Mouse (Mus musculus) embryonic facial prominence, embryonic 10.5 days (tissue): ENCODE measurements around the gene Glt1d1. TPM values are rescaled to one million over a fixed set of nuclear protein-coding genes. Genes with fewer than 3 reads are reported as not detected.

ENCODE experiments used
- DNase-seq: peaks from one replicate; pipeline ENCODE4 v3.0.0-alpha.2; 2017; ENCODE audit warnings: low spot score
- H3K27ac ChIP-seq: fragments of 300-500 bp; sonication (generic); replicated peaks from 2 replicates; pipeline ENCODE4 v1.5.1; 2016; ENCODE audit warnings: mild to moderate bottlenecking
- H3K27me3 ChIP-seq: fragments of 300-500 bp; sonication (generic); replicated peaks from 2 replicates; pipeline ENCODE4 v1.6.1; 2016; ENCODE audit warnings: low read depth, mild to moderate bottlenecking; ENCODE audit not compliant: poor library complexity, severe bottlenecking
- H3K36me3 ChIP-seq: fragments of 300-500 bp; sonication (generic); replicated peaks from 2 replicates; pipeline ENCODE4 v1.6.1; 2016; ENCODE audit warnings: mild to moderate bottlenecking, moderate library complexity
- H3K4me1 ChIP-seq: fragments of 300-500 bp; sonication (generic); 2 replicates; pipeline ENCODE4 v1.6.1; 2016
- H3K4me3 ChIP-seq: fragments of 300-500 bp; sonication (generic); 2 replicates; pipeline ENCODE4 v1.5.1; 2016; ENCODE audit warnings: mild to moderate bottlenecking, moderate library complexity
- H3K9me3 ChIP-seq: fragments of 300-500 bp; sonication (generic); 2 replicates; pipeline ENCODE4 v1.6.1; 2016; ENCODE audit warnings: mild to moderate bottlenecking
- WGBS: fragments of 180-500 bp; shearing (Covaris S2); methylation state at CpG from one replicate; pipeline ENCODE4 v1.1.7; 2016; 5-methylcytosine and 5-hydroxymethylcytosine counted together
- polyA plus RNA-seq: library from polyadenylated mRNA; unstranded; fragments of >200 nt; fragmentation: Nextera tagmentation; extraction: Ambion mirVana; gene quantifications from 2 replicates; pipeline ENCODE4 v1.2.1, GENCODE M21; 2016

The Glt1d1 gene
- polyA plus RNA-seq, 1 experiment from 2014 or later = 1.8 TPM

DNA sequence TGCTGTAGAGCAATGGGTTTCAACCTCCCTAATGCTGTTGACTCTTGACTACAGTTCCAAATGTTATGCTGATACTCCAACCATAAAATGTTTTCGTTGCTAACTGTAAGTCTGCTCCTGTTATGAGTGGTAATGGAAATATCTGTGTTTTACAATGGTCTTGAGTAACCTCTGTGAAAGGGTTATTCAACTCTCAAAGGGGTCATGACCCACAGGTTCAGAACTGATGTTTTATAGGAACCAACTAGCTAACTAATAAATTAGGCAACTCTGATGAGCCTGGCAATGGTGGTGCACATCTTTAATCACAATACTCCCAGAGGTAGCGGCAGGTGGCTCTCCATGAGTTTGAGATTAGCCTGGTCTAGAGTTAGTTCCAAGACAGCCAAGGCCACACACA is 6.1 kb downstream of the Glt1d1 start:
- 91% methylated on average over 2 of the region's 2 CpGs for WGBS
- no peak overlapping the region for H3K4me3 ChIP-seq
- H3K4me1 ChIP-seq = peaks cover 2% of the 10 kb centered on the region
- no peak for DNase-seq
- H3K27me3 ChIP-seq = peaks cover 7% of the 10 kb centered on the region
- H3K27ac ChIP-seq = no peak overlapping the region
- H3K36me3 ChIP-seq = no peaks in the 10 kb centered on the region
- H3K9me3 ChIP-seq = peaks cover 12% of the 10 kb centered on the region

DNA sequence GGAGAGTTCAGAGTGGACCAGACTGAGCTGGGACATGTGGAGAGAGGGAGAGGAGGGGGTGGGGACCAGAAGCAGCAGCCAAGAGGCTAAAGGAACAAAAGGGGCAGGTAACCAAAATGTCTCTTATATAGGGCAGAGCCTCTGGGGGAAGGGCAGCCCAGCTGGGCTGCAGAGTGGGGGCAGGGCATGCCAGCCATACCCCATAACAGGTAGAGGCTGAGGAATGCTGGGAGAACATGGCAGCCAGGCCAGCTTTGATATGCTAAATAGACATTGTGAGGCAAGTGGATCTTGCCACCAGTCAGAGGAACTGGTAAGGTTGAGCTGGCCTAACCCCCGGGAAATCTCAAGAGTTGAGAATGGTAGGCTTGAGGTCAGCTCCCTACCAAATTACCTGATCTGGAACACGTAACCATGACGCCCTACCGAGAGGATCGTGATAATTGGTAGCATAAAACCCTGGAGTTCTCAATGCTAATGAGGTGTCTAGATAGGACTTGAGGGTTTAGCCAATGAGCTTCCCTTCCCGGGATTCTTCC is 7.1 kb downstream of the Glt1d1 start:
- Histone ChIP-seq H3K36me3 (no peaks in the 10 kb centered on the region), H3K4me1 (no peaks in the 10 kb centered on the region), H3K27me3 (no peaks in the 10 kb centered on the region), H3K27ac (no peak overlapping the region), H3K4me3 (no peak overlapping the region), H3K9me3 (peaks cover 12% of the 10 kb centered on the region)
- no peak for DNase-seq
- 92% methylated on average over 6 of the region's 6 CpGs for WGBS

DNA sequence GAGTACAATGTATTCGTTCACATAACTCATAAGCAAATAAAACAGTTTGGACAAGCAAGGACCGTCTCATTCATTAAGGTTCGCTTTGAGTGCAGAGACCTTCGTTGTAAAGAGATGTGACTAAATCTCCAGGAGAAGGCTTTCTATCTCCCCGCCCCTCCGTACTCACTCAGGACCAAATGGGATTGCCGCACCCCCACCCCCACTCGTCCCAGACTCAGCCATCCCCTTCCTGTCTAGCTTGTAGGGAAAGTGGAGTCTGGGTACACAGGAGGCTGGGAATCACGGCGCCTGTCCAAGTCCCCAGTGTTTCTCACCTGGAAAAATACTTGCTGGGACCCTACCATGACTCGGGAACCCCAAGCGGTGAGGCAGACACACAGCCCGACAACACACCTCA is 7.6 kb downstream of the Glt1d1 start:
- peaks cover 3% of the 10 kb centered on the region; the same call in 1 of the 2 replicates for H3K36me3 ChIP-seq
- DNase-seq = no peak
- H3K27ac ChIP-seq = no peak overlapping the region
- peaks cover 12% of the 10 kb centered on the region for H3K9me3 ChIP-seq
- no peak overlapping the region for H3K4me3 ChIP-seq
- no peaks in the 10 kb centered on the region for H3K27me3 ChIP-seq
- 97% methylated on average over 13 of the region's 13 CpGs for WGBS
- no peaks in the 10 kb centered on the region for H3K4me1 ChIP-seq

DNA sequence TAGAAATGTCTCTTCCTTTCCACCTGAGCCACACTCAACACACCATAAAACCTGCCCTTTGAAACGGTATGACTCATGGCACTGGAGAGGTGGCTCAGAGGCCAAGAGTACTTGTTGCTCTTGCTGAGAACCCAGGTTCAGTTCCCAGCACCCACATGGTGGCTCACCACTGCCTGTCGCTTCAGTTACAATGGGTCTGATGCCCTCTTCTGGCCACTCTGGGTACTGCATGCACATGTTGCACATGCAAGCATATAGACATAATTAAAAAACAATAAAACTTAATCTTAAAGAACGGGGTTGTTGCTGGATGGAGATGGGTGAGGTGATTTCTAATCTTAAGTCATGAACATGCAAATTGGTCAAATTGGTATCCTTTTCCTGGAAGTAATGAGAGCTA is 8.3 kb downstream of the Glt1d1 start:
- H3K27ac ChIP-seq = no peak overlapping the region
- no peaks in the 10 kb centered on the region for H3K4me1 ChIP-seq
- no peak for DNase-seq
- peaks cover 12% of the 10 kb centered on the region for H3K9me3 ChIP-seq
- WGBS = 91% methylated on average over 3 of the region's 3 CpGs
- H3K27me3 ChIP-seq = no peaks in the 10 kb centered on the region
- peaks cover 9% of the 10 kb centered on the region; the same call in 1 of the 2 replicates for H3K36me3 ChIP-seq
- no peak overlapping the region for H3K4me3 ChIP-seq

DNA sequence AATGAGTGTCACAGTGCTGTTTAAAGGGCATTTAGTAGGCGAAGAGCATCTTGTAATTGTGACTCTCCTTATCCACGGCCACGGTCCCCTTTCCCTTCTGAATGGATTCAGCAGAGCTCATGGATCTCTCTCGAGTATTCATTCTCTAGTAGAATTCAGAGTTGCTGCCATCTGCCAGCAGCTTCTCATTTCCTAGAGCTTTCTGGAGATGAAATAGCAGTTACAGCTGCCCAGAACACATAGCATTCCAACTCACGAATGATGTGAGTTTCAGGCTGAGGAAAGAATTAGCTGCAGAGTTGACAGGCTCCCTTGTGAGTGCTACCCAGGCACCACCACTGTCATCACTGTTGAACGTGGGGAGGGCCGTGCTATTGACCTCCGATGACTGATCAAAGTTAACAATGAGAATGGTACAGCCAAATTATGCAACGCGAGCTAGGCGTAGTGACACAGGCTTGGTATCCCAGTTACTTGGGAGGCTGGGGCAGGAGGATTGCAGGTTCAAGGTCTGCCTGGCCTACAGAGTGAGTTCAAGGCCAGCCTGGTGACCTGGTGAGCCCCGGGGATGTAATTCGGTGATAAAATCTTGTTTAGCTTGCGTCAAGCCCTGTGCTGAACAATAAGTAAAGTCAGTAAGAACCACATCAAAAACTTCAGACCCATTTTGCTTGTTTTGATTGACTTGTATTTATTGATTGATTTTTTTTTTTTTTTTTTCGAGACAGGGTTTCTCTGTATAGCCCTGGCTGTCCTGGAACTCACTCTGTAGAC is 9.3 kb downstream of the Glt1d1 start:
- WGBS = 94% methylated on average over 15 of the region's 15 CpGs
- peaks cover 9% of the 10 kb centered on the region; the same call in 1 of the 2 replicates for H3K36me3 ChIP-seq

DNA sequence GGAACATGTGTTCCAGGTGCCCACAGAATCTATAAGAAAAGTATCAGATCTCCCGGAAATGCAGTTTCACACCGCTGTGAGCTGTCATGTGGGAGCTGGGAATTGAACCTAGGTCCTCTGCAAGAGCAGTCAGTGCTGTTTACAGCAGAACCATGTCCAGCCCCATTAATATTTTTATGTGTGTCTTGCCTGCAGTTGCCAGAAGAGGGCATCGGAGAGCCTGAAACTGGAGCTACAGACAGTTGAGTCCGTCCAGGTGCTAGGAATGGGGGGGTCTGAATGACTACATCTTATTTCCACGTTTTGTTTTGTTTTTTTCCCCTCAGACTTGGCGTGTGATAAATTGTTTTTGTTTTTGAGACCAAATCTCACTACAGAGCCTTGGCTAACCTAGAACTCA is 16.0 kb downstream of the Glt1d1 start:
- no peak overlapping the region for H3K27ac ChIP-seq
- no peaks in the 10 kb centered on the region for H3K27me3 ChIP-seq
- no peaks in the 10 kb centered on the region for H3K4me1 ChIP-seq
- H3K9me3 ChIP-seq = peaks cover 7% of the 10 kb centered on the region; the same call in 1 of the 2 replicates
- peaks cover 16% of the 10 kb centered on the region; the same call in 1 of the 2 replicates for H3K36me3 ChIP-seq
- H3K4me3 ChIP-seq = no peak overlapping the region
- WGBS = 78% methylated on average over 6 of the region's 6 CpGs
- peak; percentile 18 for DNase-seq

More for the DNA sequence above, 9.3 kb downstream of the Glt1d1 start:
- H3K4me1 ChIP-seq = no peaks in the 10 kb centered on the region
- H3K27ac ChIP-seq = no peak overlapping the region
- no peak overlapping the region for H3K4me3 ChIP-seq
- DNase-seq = no peak
- H3K9me3 ChIP-seq = peaks cover 12% of the 10 kb centered on the region
- H3K27me3 ChIP-seq = no peaks in the 10 kb centered on the region

DNA sequence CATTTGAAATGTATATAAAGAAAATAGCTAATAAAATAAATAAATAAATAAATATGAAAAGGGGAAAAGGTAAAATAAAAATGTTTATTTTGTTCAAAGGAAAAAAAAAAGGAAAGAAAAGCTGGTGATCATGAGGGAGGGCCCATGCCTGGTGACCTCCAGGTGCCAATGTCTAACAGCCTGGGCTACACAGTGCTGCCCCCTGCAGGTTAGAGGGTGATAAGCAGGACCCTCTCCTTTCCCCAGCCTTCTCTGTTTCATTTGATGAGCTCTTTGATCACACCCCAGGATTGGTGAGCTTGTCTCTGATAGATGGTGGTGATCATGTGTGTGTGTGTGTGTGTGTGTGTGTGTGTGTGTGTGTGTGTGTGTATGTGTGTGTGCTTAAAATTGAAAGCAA is 17.0 kb downstream of the Glt1d1 start:
- DNase-seq = peak; percentile 27
- Histone ChIP-seq H3K27ac (no peak overlapping the region), H3K4me3 (no peak overlapping the region), H3K9me3 (peaks cover 7% of the 10 kb centered on the region; the same call in 1 of the 2 replicates), H3K27me3 (no peaks in the 10 kb centered on the region), H3K4me1 (no peaks in the 10 kb centered on the region), H3K36me3 (peaks cover 16% of the 10 kb centered on the region; the same call in 1 of the 2 replicates)

DNA sequence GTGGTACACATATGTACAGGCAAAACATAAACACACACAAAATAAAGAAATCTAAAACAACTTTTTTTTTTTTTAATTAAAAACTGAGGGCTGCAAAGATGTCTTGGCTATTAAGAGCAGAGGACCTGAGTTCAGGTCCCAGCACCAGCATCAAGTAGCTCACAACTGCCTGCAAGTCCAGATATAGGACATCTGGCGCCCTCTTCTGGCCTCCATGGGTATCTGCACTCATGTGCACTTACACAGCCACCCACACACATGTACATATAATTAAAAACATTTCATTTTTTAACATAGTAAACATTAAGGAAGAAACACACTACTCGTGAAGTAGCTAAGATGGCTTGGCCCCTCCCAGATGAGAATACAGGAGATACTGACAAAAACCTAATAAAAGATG is 26.2 kb downstream of the Glt1d1 start:
- peaks cover 6% of the 10 kb centered on the region; the same call in 1 of the 2 replicates for H3K9me3 ChIP-seq
- no peaks in the 10 kb centered on the region for H3K4me1 ChIP-seq
- DNase-seq = no peak
- WGBS = 91% methylated on average over 2 of the region's 2 CpGs
- H3K27ac ChIP-seq = no peak overlapping the region
- peaks cover 13% of the 10 kb centered on the region for H3K36me3 ChIP-seq
- H3K4me3 ChIP-seq = no peak overlapping the region
- H3K27me3 ChIP-seq = no peaks in the 10 kb centered on the region

DNA sequence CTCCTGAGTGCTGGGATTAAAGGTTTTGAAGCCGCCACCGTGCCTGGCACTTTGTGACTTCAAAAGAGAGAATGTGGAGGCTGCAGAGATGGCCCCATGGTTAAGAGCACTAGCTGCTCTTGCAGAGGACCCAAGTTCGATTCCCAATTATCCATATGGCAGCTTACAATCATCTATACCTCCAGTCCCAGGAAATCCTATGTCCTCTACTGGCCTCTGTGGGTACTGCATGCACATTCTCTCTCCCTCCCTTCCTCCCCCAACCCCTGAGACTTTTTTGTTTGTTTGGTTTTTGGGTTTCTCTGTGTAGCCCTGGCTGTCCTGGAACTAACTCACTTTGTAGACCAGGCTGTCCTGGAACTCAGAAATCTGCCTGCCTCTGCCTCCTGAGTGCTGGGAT is 27.2 kb downstream of the Glt1d1 start:
- Histone ChIP-seq H3K4me3 (no peak overlapping the region), H3K27ac (no peak overlapping the region), H3K27me3 (no peaks in the 10 kb centered on the region), H3K9me3 (peaks cover 6% of the 10 kb centered on the region; the same call in 1 of the 2 replicates), H3K36me3 (peaks cover 13% of the 10 kb centered on the region), H3K4me1 (no peaks in the 10 kb centered on the region)
- DNase-seq = no peak
- 89% methylated on average over 3 of the region's 3 CpGs for WGBS

DNA sequence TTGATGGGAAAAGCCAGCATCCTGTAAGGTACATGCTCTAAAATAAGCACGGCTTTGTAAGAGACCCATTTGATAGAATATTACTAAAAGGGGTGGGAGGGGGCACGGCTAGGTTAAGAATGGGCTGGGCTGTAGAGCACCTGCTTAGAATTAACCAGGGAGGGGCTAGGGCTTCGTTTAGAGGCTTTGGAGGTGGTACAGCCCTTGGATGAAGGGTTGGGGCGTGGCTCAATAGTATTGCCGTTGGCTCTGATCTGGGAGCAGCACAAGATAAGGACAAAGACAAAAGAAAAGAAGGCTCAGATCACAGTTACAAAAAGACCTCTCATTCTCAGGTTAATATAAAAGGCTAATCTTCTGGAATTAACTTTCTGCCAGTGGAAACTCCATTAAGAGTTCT is 28.2 kb downstream of the Glt1d1 start:
- no peaks in the 10 kb centered on the region for H3K4me1 ChIP-seq
- H3K27ac ChIP-seq = no peak overlapping the region
- WGBS = 86% methylated on average over 5 of the region's 5 CpGs

DNA sequence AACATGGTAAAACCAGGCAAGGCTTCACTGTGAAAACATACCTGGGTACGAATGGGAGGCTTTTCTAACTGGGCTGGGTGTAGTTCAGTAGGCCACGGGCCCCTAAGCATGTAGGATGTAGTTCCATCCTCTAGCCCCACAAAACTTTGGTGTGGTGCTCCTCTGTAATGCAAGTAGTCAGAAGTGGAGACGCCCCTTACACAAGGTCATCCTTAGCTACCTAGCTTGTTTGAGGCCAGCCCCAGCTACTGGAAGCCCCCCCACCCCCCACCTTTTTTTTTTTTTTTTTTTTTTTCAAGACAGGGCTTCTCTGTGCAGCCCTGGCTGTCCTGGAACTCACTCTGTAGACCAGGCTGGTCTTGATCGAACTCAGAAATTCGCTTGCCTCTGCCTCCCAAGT is 28.9 kb downstream of the Glt1d1 start:
- H3K4me1 ChIP-seq = no peaks in the 10 kb centered on the region
- DNase-seq = no peak
- no peaks in the 10 kb centered on the region for H3K27me3 ChIP-seq
- H3K27ac ChIP-seq = no peak overlapping the region
- peaks cover 13% of the 10 kb centered on the region for H3K36me3 ChIP-seq
- H3K9me3 ChIP-seq = peaks cover 6% of the 10 kb centered on the region; the same call in 1 of the 2 replicates
- H3K4me3 ChIP-seq = no peak overlapping the region
- WGBS = 89% methylated on average over 5 of the region's 5 CpGs

More for the DNA sequence above, 28.2 kb downstream of the Glt1d1 start:
- peaks cover 6% of the 10 kb centered on the region; the same call in 1 of the 2 replicates for H3K9me3 ChIP-seq
- no peak for DNase-seq
- no peaks in the 10 kb centered on the region for H3K27me3 ChIP-seq
- H3K36me3 ChIP-seq = peaks cover 13% of the 10 kb centered on the region
- no peak overlapping the region for H3K4me3 ChIP-seq

DNA sequence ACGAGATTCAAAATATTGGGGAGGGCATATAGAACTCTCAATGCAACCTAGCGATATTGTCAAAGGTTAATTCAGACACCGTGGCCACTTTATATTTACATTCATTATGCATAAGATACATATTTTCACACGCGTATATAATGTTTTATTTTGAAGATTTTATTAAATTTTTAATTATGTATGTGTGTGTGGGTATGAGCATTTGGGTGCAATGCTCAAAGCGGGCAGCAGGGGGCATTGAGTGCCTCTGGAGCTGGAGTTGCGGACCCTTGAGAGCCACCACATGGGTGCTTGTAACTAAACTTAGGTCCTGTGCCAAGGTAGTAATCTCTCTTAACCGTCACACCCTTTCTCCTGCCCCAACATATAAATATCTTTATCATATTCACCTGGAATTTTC is 41.9 kb downstream of the Glt1d1 start:
- Histone ChIP-seq H3K4me1 (no peaks in the 10 kb centered on the region), H3K9me3 (peaks cover 10% of the 10 kb centered on the region; the same call in 1 of the 2 replicates), H3K4me3 (no peak overlapping the region), H3K36me3 (peaks cover 8% of the 10 kb centered on the region), H3K27ac (no peak overlapping the region), H3K27me3 (no peaks in the 10 kb centered on the region)
- WGBS = 91% methylated on average over 8 of the region's 8 CpGs
- no peak for DNase-seq

DNA sequence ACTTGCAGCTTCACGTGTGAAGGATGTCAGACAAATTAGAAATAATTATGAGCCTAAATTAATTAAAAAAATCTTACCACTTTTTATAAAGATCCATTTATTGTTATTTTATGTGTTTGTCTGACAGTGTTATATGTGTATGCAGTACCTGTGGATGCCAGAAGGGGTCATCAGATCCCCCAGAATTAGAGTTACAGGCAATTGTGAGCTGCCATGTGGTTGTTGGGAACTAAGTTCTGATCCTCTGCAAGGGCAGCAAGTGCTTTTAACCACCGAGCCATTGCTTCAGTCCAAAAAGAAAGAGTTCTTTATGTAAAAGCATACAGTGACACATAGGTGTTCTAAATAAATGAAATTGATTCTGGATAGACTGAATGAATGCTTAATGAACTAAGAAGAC is 45.5 kb downstream of the Glt1d1 start:
- Histone ChIP-seq H3K9me3 (peaks cover 10% of the 10 kb centered on the region; the same call in 1 of the 2 replicates), H3K36me3 (peaks cover 8% of the 10 kb centered on the region), H3K4me1 (no peaks in the 10 kb centered on the region), H3K27ac (no peak overlapping the region), H3K27me3 (no peaks in the 10 kb centered on the region), H3K4me3 (no peak overlapping the region)
- WGBS = 94% methylated on average over 2 of the region's 2 CpGs
- no peak for DNase-seq
